Mouse (Mus musculus) testis, adult 2 months (tissue): ENCODE measurements at regions not wholly inside any gene's neighbourhood (a gene's known extent, or its start where the extent isn't known, plus 50 kb on each side); places are given as distances from the start of the nearest gene placed in this dataset.

ENCODE experiments used
- H3K27ac ChIP-seq: fragments of 200-500 bp; 2 replicates; pipeline ENCODE4 v1.5.1; 2012; ENCODE audit warnings: low read depth, low read length; ENCODE audit not compliant: control insufficient read depth, insufficient read depth
- H3K27me3 ChIP-seq: fragments of 200-500 bp; 2 replicates; pipeline ENCODE4 v1.6.1; 2012; ENCODE audit warnings: mild to moderate bottlenecking, low read length, moderate library complexity; ENCODE audit not compliant: control insufficient read depth, insufficient read depth
- H3K36me3 ChIP-seq: fragments of 200-500 bp; 2 replicates; pipeline ENCODE4 v1.6.1; 2012; ENCODE audit warnings: mild to moderate bottlenecking, low read length; ENCODE audit not compliant: control insufficient read depth, insufficient read depth
- H3K4me1 ChIP-seq: fragments of 200-500 bp; 2 replicates; pipeline ENCODE4 v1.6.1; 2012; ENCODE audit warnings: low read length; ENCODE audit not compliant: control insufficient read depth, insufficient read depth
- H3K4me3 ChIP-seq: fragments of 200-500 bp; 2 replicates; pipeline ENCODE4 v1.5.1; 2012; ENCODE audit warnings: low read depth, mild to moderate bottlenecking, low read length, moderate library complexity, mixed read lengths; ENCODE audit not compliant: control insufficient read depth
- CTCF ChIP-seq: fragments of 200-500 bp; IDR thresholded peaks from 2 replicates; pipeline ENCODE4 v1.5.1; 2012; ENCODE audit warnings: low read depth, mild to moderate bottlenecking, inconsistent platforms, low read length, moderate library complexity; ENCODE audit not compliant: control insufficient read depth, insufficient read depth, insufficient replicate concordance
- POLR2A ChIP-seq: fragments of 200-500 bp; IDR thresholded peaks from 2 replicates; pipeline ENCODE4 v1.6.1; 2012; ENCODE audit warnings: low read depth, mild to moderate bottlenecking, inconsistent platforms, low read length, moderate library complexity; ENCODE audit not compliant: control insufficient read depth

DNA sequence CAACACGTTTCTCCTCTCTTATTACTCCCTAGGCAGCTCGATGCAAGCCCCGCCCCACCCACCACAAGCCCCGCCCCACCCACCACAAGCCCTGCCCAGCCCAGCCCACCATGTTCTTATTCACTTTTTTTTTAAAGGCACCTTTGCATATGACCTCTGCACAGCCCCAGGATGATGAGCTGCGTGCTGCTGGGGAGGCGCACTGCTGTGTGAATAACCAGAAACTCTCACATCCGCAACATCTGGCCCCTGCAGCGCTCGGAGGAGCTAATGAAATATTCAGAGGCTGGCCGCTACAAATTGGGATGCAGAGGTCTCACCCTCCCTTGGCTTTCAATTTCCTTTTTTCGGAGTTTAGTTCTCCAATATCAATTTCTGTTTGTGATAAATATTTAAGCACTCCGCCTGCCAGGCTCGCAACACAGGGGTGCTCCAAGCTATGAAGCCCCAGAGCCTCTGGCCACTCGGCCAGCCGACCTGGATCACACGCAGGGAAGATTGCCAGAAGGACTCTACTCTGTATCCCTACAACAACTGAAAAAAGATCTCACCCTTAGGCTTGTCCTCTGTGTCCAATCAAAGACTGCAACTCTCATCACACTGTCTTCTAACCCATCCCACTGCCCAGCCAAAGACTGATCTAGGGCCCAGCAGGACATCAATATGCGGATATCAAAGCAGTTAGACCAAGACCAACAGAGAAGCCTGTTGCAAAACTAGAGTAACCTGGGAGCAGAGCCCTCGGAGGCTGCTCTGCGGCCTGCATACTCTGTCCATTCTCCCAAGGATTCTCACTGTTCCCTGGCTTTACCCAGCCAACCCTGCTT is 245.6 kb upstream of the Hs6st1 start:
- no peak for TF ChIP-seq CTCF
- TF ChIP-seq POLR2A, result no peak
- peaks cover 5% of the 10 kb centered on the region for H3K4me1 ChIP-seq
- no peak overlapping the region for H3K27ac ChIP-seq
- H3K36me3 ChIP-seq, result no peaks in the 10 kb centered on the region
- no peaks in the 10 kb centered on the region for H3K27me3 ChIP-seq
- H3K4me3 ChIP-seq, result no peak overlapping the region

GRCm38 (mm10) chr1:35823496-35823895 is 244.7 kb upstream of the Hs6st1 start:
- TF ChIP-seq POLR2A, result no peak
- no peak for TF ChIP-seq CTCF
- Histone ChIP-seq H3K27me3 (no peaks in the 10 kb centered on the region), H3K4me3 (no peak overlapping the region), H3K4me1 (peaks cover 5% of the 10 kb centered on the region), H3K27ac (no peak overlapping the region), H3K36me3 (no peaks in the 10 kb centered on the region)

DNA sequence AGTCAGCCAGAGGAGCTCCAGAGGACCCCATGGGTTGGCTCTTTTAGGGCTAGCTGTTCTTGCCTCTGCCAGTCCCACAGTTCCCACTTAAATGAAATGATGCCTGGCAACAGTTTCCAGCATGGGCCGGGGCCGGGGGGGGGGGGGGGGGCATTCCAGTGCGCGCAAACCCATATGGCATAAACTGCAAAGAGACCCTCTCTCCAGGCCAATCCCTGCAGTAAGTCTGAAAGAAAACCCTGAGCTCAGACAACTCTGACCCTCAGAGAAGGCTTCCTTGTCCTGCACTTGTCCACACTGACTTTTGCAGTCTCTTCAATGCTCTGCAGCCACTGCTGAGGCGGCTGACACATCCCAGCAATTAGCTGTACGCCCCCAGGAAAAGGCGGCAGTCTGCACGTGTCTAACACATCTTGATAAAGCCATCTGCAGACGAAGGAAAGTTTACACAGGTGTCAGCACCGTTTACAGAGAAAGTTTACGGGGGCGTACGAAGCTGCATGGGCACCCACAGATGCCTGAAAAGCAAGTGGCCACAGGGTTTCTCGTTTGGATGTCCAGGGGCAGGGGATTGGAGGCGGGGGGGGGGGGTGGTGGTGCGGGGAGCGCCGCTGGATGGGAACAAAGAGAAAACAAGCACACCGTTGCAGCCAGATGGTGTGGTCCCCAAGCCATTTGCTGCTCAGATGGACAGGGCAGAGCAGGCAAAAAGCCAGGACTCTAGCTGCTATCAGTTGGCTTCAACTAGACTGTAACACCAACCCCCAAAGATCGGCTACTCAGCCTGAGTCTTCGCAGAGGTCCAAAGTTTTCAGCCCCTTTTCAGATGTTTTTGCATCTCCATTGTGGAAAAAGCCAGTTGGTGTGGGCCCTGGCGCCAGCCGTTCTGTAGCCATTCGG is 244.0 kb upstream of the Hs6st1 start:
- no peaks in the 10 kb centered on the region for H3K36me3 ChIP-seq
- H3K27ac ChIP-seq, result no peak overlapping the region
- no peaks in the 10 kb centered on the region for H3K27me3 ChIP-seq
- TF ChIP-seq POLR2A (no peak), CTCF (no peak)
- no peak overlapping the region for H3K4me3 ChIP-seq
- peaks cover 5% of the 10 kb centered on the region for H3K4me1 ChIP-seq

- H3K27me3 ChIP-seq, result no peaks in the 10 kb centered on the region
- H3K4me1 ChIP-seq, result peaks cover 5% of the 10 kb centered on the region
- TF ChIP-seq POLR2A (no peak), CTCF (no peak)
- no peak overlapping the region for H3K27ac ChIP-seq
- H3K36me3 ChIP-seq, result no peaks in the 10 kb centered on the region
- H3K4me3 ChIP-seq, result no peak overlapping the region
These were observed 242.7 kb upstream of the Hs6st1 start for GRCm38 (mm10) chr1:35825531-35825966.

GRCm38 (mm10) chr1:35826575-35827114 is 241.6 kb upstream of the Hs6st1 start:
- Histone ChIP-seq H3K36me3 (no peaks in the 10 kb centered on the region), H3K4me1 (peaks cover 5% of the 10 kb centered on the region), H3K4me3 (no peak overlapping the region), H3K27ac (no peak overlapping the region), H3K27me3 (no peaks in the 10 kb centered on the region)
- TF ChIP-seq POLR2A, result no peak

DNA sequence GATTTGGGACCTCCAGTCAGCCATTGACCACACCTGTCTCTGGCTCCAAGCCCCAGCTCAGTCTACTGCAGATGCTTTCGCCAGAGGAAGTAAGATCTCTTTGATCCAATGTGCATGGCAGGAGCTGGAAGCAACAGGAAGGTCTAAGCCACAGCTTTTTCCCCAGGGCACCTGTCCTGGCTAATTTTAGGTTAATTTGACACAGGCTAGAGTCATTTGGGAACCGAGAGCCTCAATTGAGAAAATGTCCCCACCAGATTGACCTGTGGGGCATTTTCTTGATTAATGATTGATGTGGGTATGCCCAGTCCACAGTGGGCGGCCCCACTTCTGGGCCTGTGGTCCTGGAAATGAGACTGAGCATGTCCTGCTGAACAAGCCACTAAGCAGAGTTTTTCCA is 240.7 kb upstream of the Hs6st1 start:
- Histone ChIP-seq H3K4me3 (no peak overlapping the region), H3K4me1 (peaks cover 3% of the 10 kb centered on the region), H3K27me3 (no peaks in the 10 kb centered on the region), H3K36me3 (no peaks in the 10 kb centered on the region), H3K27ac (no peak overlapping the region)
- TF ChIP-seq CTCF, result no peak
- no peak for TF ChIP-seq POLR2A

GRCm38 (mm10) chr1:35834180-35834579 is 234.0 kb upstream of the Hs6st1 start:
- TF ChIP-seq POLR2A (no peak), CTCF (no peak)
- no peak overlapping the region for H3K27ac ChIP-seq
- no peak overlapping the region for H3K4me3 ChIP-seq
- no peaks in the 10 kb centered on the region for H3K36me3 ChIP-seq
- no peaks in the 10 kb centered on the region for H3K27me3 ChIP-seq
- H3K4me1 ChIP-seq, result no peaks in the 10 kb centered on the region
